In the genomic region with DNA sequence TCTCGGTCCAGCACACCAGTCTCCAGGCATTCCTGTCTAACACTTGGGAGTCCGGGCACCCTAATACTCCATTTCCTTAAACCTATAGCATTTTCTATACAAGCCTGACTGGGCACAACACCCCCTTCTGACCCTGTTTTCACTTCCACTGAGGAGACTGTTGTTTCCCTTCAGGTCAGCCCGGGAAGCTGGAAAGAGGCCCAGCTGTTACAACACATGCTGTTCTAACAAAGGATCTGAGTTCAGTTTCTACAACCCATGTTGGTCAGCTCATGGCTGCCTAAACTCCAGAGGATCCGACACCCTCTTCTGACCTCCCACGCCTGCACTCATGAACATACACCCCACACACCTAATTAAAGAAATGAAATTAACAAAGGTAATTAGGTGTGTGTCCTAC, we compare ENCODE assay signal across 28 mouse cellular contexts. TPM values are rescaled to one million over a fixed set of nuclear protein-coding genes. Genes with fewer than 3 reads are reported as not detected.
DNase-seq lines count a peak whose midpoint lies in the region; ATAC-seq and TF ChIP-seq lines count a peak whose summit lies in the region.
"Had no signal": no experiment of that assay in that cellular context is flagged by ENCODE, and none has a peak within 500 bp of the region (broad histone marks: within the 10 kb centered on the region; RNA-seq: fewer than 3 reads in every experiment).

No protein-coding gene starts in this region.

- no peak overlapping the region for H3K27ac ChIP-seq in heart, embryonic 11.5 days (ENCODE audit: low read depth, low read length)
- peak overlapping the region; percentile 79 for H3K27ac ChIP-seq in heart, embryonic 16.5 days (ENCODE audit: low read length)
- H3K27ac ChIP-seq in midbrain, embryonic 11.5 days (ENCODE audit: low read depth, low read length), result no peak overlapping the region
- H3K27ac ChIP-seq in midbrain, postnatal 0 days (ENCODE audit: low read depth, low read length), result no peak overlapping the region
- H3K27ac ChIP-seq: gastrocnemius, adult 2 months; liver, embryonic 14.5 days; midbrain, embryonic 10.5 days; neural tube, embryonic 12.5 days had no signal

- ATAC-seq in heart, embryonic 11.5 days (replicated peaks; ENCODE audit: insufficient number of reproducible peaks, low FRiP score, low TSS enrichment), result no peak
- ATAC-seq in heart, embryonic 16.5 days (replicated peaks; ENCODE audit: extremely low read depth, insufficient read depth, low FRiP score), result no peak
- no peak for ATAC-seq in midbrain, embryonic 11.5 days (ENCODE audit: low FRiP score)
- no peak for ATAC-seq in midbrain, postnatal 0 days (ENCODE audit: low FRiP score)
- ATAC-seq: forebrain, embryonic 14.5 days; hindbrain, embryonic 16.5 days; midbrain, embryonic 16.5 days had no signal

- H3K36me3 ChIP-seq in heart, embryonic 11.5 days (ENCODE audit: control insufficient read depth, insufficient read depth, low read length), result peaks cover 2% of the 10 kb centered on the region; the same call in 1 of the 2 replicates
- peaks cover 6% of the 10 kb centered on the region for H3K36me3 ChIP-seq in heart, embryonic 16.5 days (ENCODE audit: control insufficient read depth, insufficient read depth)
- no peaks in the 10 kb centered on the region for H3K36me3 ChIP-seq in midbrain, embryonic 11.5 days (ENCODE audit: control insufficient read depth, insufficient read depth, low read length)
- H3K36me3 ChIP-seq in midbrain, postnatal 0 days (ENCODE audit: insufficient read depth, low read length), result no peaks in the 10 kb centered on the region
- H3K36me3 ChIP-seq: midbrain, embryonic 10.5 days; neural tube, embryonic 12.5 days had no signal

- no peak overlapping the region for H3K4me3 ChIP-seq in heart, embryonic 11.5 days (ENCODE audit: low read depth, low read length)
- H3K4me3 ChIP-seq in heart, embryonic 16.5 days (ENCODE audit: low read length), result no peak overlapping the region
- no peak overlapping the region for H3K4me3 ChIP-seq in midbrain, embryonic 11.5 days (ENCODE audit: low read depth, low read length)
- no peak overlapping the region for H3K4me3 ChIP-seq in midbrain, postnatal 0 days (ENCODE audit: low read depth, low read length)
- H3K4me3 ChIP-seq: gastrocnemius, adult 2 months; midbrain, embryonic 10.5 days; myocyte; neural tube, embryonic 12.5 days had no signal

- H3K4me2 ChIP-seq in heart, embryonic 11.5 days, result no peak overlapping the region
- no peak overlapping the region for H3K4me2 ChIP-seq in heart, embryonic 16.5 days (ENCODE audit: low read depth, low read length)
- H3K4me2 ChIP-seq in midbrain, embryonic 11.5 days, result no peak overlapping the region
- H3K4me2 ChIP-seq in midbrain, postnatal 0 days (ENCODE audit: low read depth, low read length, poor library complexity, severe bottlenecking), result no peak overlapping the region
- H3K4me2 ChIP-seq: neural tube, embryonic 12.5 days had no signal

- intact Hi-C loops in heart, postnatal 36 days (cut with DNase I), result no loop called here

- no peaks in the 10 kb centered on the region for H3K27me3 ChIP-seq in heart, embryonic 11.5 days (ENCODE audit: control insufficient read depth, insufficient read depth, low read length)
- no peaks in the 10 kb centered on the region for H3K27me3 ChIP-seq in heart, embryonic 16.5 days (ENCODE audit: control insufficient read depth, insufficient read depth, low read length)
- no peaks in the 10 kb centered on the region for H3K27me3 ChIP-seq in midbrain, embryonic 11.5 days (ENCODE audit: control insufficient read depth, insufficient read depth, low read length)
- H3K27me3 ChIP-seq in midbrain, postnatal 0 days (ENCODE audit: insufficient read depth, low read length), result no peaks in the 10 kb centered on the region
- H3K27me3 ChIP-seq: neural tube, embryonic 12.5 days had no signal

- 87% methylated on average over 5 of the region's 5 CpGs for WGBS in heart, embryonic 11.5 days (ENCODE audit: insufficient replicate concordance)
- WGBS in heart, embryonic 16.5 days, result 82% methylated on average over 5 of the region's 5 CpGs
- WGBS in midbrain, embryonic 11.5 days, result 93% methylated on average over 5 of the region's 5 CpGs
- WGBS in midbrain, postnatal 0 days, result 90% methylated on average over 5 of the region's 5 CpGs

- no peaks in the 10 kb centered on the region for H3K4me1 ChIP-seq in heart, embryonic 11.5 days (ENCODE audit: control insufficient read depth, insufficient read depth, low read length)
- peaks cover 7% of the 10 kb centered on the region for H3K4me1 ChIP-seq in heart, embryonic 16.5 days (ENCODE audit: control insufficient read depth, insufficient read depth, low read length)
- no peaks in the 10 kb centered on the region for H3K4me1 ChIP-seq in midbrain, embryonic 11.5 days (ENCODE audit: control insufficient read depth, insufficient read depth, low read length)
- H3K4me1 ChIP-seq in midbrain, postnatal 0 days (ENCODE audit: insufficient read depth, low read length), result no peaks in the 10 kb centered on the region
- H3K4me1 ChIP-seq: midbrain, embryonic 10.5 days; neural tube, embryonic 12.5 days had no signal

- H3K9me3 ChIP-seq in heart, embryonic 11.5 days (replicated peaks; ENCODE audit: control insufficient read depth, low read length), result no peaks in the 10 kb centered on the region
- no peaks in the 10 kb centered on the region for H3K9me3 ChIP-seq in heart, embryonic 16.5 days (replicated peaks; ENCODE audit: control insufficient read depth, low read length)
- H3K9me3 ChIP-seq in midbrain, embryonic 11.5 days (ENCODE audit: control insufficient read depth, low read length), result no peaks in the 10 kb centered on the region
- H3K9me3 ChIP-seq in midbrain, postnatal 0 days (ENCODE audit: low read length), result no peaks in the 10 kb centered on the region
- H3K9me3 ChIP-seq: midbrain, embryonic 10.5 days; neural tube, embryonic 12.5 days had no signal

- no peak for TF ChIP-seq CTCF in midbrain, postnatal 0 days (IDR thresholded peaks at IDR 0.05)

- no peak overlapping the region for H3K9ac ChIP-seq in heart, embryonic 11.5 days (ENCODE audit: low read depth, low read length)
- H3K9ac ChIP-seq in heart, embryonic 16.5 days (ENCODE audit: low read length), result no peak overlapping the region
- H3K9ac ChIP-seq in midbrain, embryonic 11.5 days (ENCODE audit: low read length), result no peak overlapping the region
- no peak overlapping the region for H3K9ac ChIP-seq in midbrain, postnatal 0 days (replicated peaks; ENCODE audit: low read length, poor library complexity, severe bottlenecking)
- H3K9ac ChIP-seq: liver, embryonic 14.5 days; neural tube, embryonic 12.5 days had no signal

- DNase-seq in heart, adult 11 months, result peak; percentile 92
- DNase-seq in heart, postnatal 36 days, result no peak
- peak; percentile 14 for DNase-seq in midbrain, embryonic 11.5 days (ENCODE audit: low spot score, missing footprints)
- no peak for DNase-seq in midbrain, postnatal 0 days (ENCODE audit: low spot score)
- DNase-seq in frontal cortex, postnatal 14 days (ENCODE audit: low spot score in 2 of 2), result no peak
- DNase-seq: adrenal gland, postnatal 25 days; cerebellum, adult 11-12 months; cerebellum, postnatal 10 days; gastrocnemius, adult 2 months; gastrocnemius, postnatal 36 days; kidney, adult 18-20 months; kidney, postnatal 36 days; layer of hippocampus, postnatal 36 days; left cerebral cortex, postnatal 4 days; lung, adult 2 months; lung, postnatal 14 days; spleen, adult 18-20 months; thymus, adult 2 months; thymus, postnatal 36 days had no signal

RNA-seq across cellular contexts. Expression of gene Traf5, which starts 39.4 kb away (rescaled TPM):
- polyA plus RNA-seq in heart, embryonic 11.5 days (2014; fragmentation: Nextera tagmentation; extraction: Ambion mirVana), result 10.1 and 11.2 TPM in 2 replicates
- polyA plus RNA-seq in heart, embryonic 16.5 days (2015; fragmentation: Nextera tagmentation; extraction: Ambion mirVana), result 15.5 and 16.1 TPM in 2 replicates
- 1 to 10 TPM; 5.2 to 6.8 TPM for total RNA-seq in heart, postnatal 36 days (2021)
- polyA plus RNA-seq in midbrain, embryonic 11.5 days (2014; fragmentation: Nextera tagmentation; extraction: Ambion mirVana), result 2.5 and 4.1 TPM in 2 replicates
- total RNA-seq in midbrain, postnatal 0 days (2014; rRNA removed), result 0.94 and 2.0 TPM in 2 replicates
- polyA plus RNA-seq in midbrain, postnatal 0 days (2015; fragmentation: Nextera tagmentation; extraction: Ambion mirVana), result 1.6 and 2.1 TPM in 2 replicates

Comparison
In these comparisons a context has a peak if more than half of its experiments do, and no peak if none do; other contexts are left out.
1. DNase-seq: peak in heart, adult 11 months (single experiment) and midbrain, embryonic 11.5 days (single experiment); none in heart, postnatal 36 days (0 of 2), midbrain, postnatal 0 days (single experiment) and frontal cortex, postnatal 14 days (0 of 2).